Mouse (Mus musculus) liver, embryonic 15.5 days (tissue): Measurements from ENCODE around the gene Tmem98. TPM values are rescaled to one million over a fixed set of nuclear protein-coding genes. Genes with fewer than 3 reads are reported as not detected.

Source experiments
- ATAC-seq: fragments of 200-750 bp; cut with Nextera tagmentation; 2 replicates; pipeline ENCODE4 v1.8.0; 2017; ENCODE audit warnings: moderate number of reproducible peaks, mild to moderate bottlenecking, moderate library complexity; ENCODE audit not compliant: insufficient read depth
- H3K27ac ChIP-seq: fragments of 300-500 bp; sonication (generic); replicated peaks from 2 replicates; pipeline ENCODE4 v1.5.1; 2015; ENCODE audit warnings: mild to moderate bottlenecking, inconsistent platforms
- H3K27me3 ChIP-seq: fragments of 300-500 bp; sonication (generic); 2 replicates; pipeline ENCODE4 v1.6.1; 2015; ENCODE audit warnings: mild to moderate bottlenecking, inconsistent platforms
- H3K36me3 ChIP-seq: fragments of 300-500 bp; sonication (generic); replicated peaks from 2 replicates; pipeline ENCODE4 v1.6.1; 2015; ENCODE audit warnings: moderate library complexity, mild to moderate bottlenecking, inconsistent platforms
- H3K4me1 ChIP-seq: fragments of 300-500 bp; sonication (generic); replicated peaks from 2 replicates; pipeline ENCODE4 v1.6.1; 2015; ENCODE audit warnings: inconsistent platforms
- H3K4me2 ChIP-seq: fragments of 300-500 bp; sonication (generic); 2 replicates; pipeline ENCODE4 v1.6.1; 2015; ENCODE audit warnings: moderate library complexity, mild to moderate bottlenecking, inconsistent platforms
- H3K4me3 ChIP-seq: fragments of 300-500 bp; sonication (generic); replicated peaks from 2 replicates; pipeline ENCODE4 v1.5.1; 2015; ENCODE audit warnings: mild to moderate bottlenecking, inconsistent platforms
- H3K9ac ChIP-seq: fragments of 300-500 bp; sonication (generic); 2 replicates; pipeline ENCODE4 v1.6.1; 2015; ENCODE audit warnings: moderate library complexity, mild to moderate bottlenecking, inconsistent platforms
- H3K9me3 ChIP-seq: fragments of 300-500 bp; sonication (generic); replicated peaks from 2 replicates; pipeline ENCODE4 v1.6.1; 2016; ENCODE audit warnings: inconsistent platforms
- WGBS: fragments of 180-500 bp; shearing (Covaris S2); methylation state at CpG from one replicate; pipeline ENCODE4 v1.1.7; 2015; ENCODE audit warnings: mixed read lengths; ENCODE audit not compliant: insufficient replicate concordance; 5-methylcytosine and 5-hydroxymethylcytosine counted together
- polyA plus RNA-seq: library from polyadenylated mRNA; unstranded; fragments of >200 nt; fragmentation: Nextera tagmentation; extraction: Ambion mirVana; gene quantifications from 2 replicates; pipeline ENCODE4 v1.2.1, GENCODE M21; 2015

Gene Tmem98
- 8.3 and 9.1 TPM in 2 replicates for polyA plus RNA-seq

- H3K27me3 ChIP-seq, result peaks cover 55% of the 10 kb centered on the region
- no peaks in the 10 kb centered on the region for H3K9me3 ChIP-seq
- peak within 1 kb of the TSS; percentile 43; the same call in 1 of the 2 replicates for H3K9ac ChIP-seq
- ATAC-seq, result peak; percentile 57
- 0 out of 2 replicates have a peak within 1 kb of the TSS, but pooled peaks have one; percentile 19 for H3K27ac ChIP-seq
- H3K36me3 ChIP-seq, result no peaks in the 10 kb centered on the region
- peak within 1 kb of the TSS; percentile 77 for H3K4me2 ChIP-seq
- 2% methylated on average over 46 of the region's 54 CpGs for WGBS
- peak within 1 kb of the TSS; percentile 58 for H3K4me3 ChIP-seq
- peaks cover 22% of the 10 kb centered on the region; the same call in 1 of the 2 replicates for H3K4me1 ChIP-seq
These were observed at the start of gene Tmem98 for GRCm38 (mm10) chr11:80809993-80810821. TSS of gene Tmem98 (plus strand) at chr11:80810175.

DNA sequence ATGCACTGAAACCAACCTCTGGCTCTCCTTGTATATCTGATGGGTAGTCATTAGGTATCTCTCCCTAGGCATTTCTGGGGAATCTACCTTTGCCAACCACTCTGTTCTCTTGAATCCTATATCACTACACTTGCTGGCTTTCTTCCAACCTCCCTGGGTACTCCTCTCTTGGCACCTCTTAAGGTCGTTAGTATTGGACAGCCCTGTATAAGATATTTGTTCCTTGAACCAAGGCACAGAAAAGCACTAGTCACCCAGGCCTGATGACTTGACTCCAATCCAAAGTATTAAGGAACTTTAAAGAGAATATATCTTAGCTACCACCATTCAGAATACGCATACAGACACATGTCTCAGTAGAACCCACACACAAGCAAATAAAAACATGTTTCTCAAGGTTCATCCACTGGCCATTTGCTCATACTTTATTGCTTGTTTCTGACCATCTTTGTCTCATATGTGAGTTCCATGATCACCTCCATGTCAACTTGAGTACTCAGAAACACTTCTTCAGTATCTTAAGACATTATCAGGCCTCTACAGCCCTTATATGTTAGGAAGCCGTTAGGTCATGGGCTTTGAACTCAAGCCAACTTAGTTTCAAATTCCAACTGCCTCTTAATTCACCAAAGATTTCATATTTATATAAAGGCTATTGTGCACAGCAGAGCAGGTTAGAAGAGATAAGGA is 48.5 kb upstream of the Tmem98 start:
- no peak overlapping the region for H3K9ac ChIP-seq
- H3K4me3 ChIP-seq, result no peak overlapping the region
- WGBS, result 65% methylated on average over 3 of the region's 3 CpGs
- H3K9me3 ChIP-seq, result no peaks in the 10 kb centered on the region
- no peak for ATAC-seq
- no peak overlapping the region for H3K4me2 ChIP-seq
- H3K36me3 ChIP-seq, result no peaks in the 10 kb centered on the region
- H3K4me1 ChIP-seq, result peaks cover 3% of the 10 kb centered on the region; the same call in 1 of the 2 replicates
- no peak overlapping the region for H3K27ac ChIP-seq
- H3K27me3 ChIP-seq, result no peaks in the 10 kb centered on the region

DNA sequence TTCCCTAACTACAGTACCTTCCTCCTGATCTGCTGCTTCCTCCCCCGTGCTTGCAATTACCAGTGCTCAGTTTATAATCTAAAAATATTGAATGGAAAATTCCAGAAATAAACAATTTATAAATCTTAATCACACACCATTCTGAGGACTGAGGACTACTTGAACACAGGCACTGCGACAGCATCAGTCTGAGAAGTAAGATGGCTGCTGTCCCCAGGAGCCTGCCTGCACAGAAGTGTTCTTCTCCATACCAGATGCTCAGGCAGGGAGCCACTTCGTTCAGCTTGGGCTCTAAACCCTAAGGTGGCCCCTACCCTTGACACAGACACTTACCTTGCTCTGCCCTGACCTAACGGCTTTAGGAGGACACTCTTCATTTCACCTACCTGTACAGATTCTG is 47.9 kb upstream of the Tmem98 start:
- H3K36me3 ChIP-seq, result no peaks in the 10 kb centered on the region
- H3K9ac ChIP-seq, result no peak overlapping the region
- no peak overlapping the region for H3K4me3 ChIP-seq
- no peak overlapping the region for H3K27ac ChIP-seq
- H3K4me1 ChIP-seq, result peaks cover 5% of the 10 kb centered on the region; the same call in 1 of the 2 replicates
- no peaks in the 10 kb centered on the region for H3K9me3 ChIP-seq
- H3K4me2 ChIP-seq, result no peak overlapping the region
- WGBS, result 55% methylated on average over 4 of the region's 4 CpGs
- H3K27me3 ChIP-seq, result no peaks in the 10 kb centered on the region
- ATAC-seq, result no peak

- Histone ChIP-seq H3K4me2 (no peak overlapping the region), H3K27ac (no peak overlapping the region), H3K9ac (no peak overlapping the region), H3K36me3 (no peaks in the 10 kb centered on the region), H3K4me1 (peaks cover 5% of the 10 kb centered on the region; the same call in 1 of the 2 replicates), H3K9me3 (no peaks in the 10 kb centered on the region), H3K27me3 (no peaks in the 10 kb centered on the region), H3K4me3 (no peak overlapping the region)
- 81% methylated on average over 4 of the region's 4 CpGs for WGBS
- ATAC-seq, result no peak
These were observed 43.9 kb upstream of the Tmem98 start for GRCm38 (mm10) chr11:80766068-80766467.

GRCm38 (mm10) chr11:80766472-80767319 is 43.3 kb upstream of the Tmem98 start:
- WGBS, result 61% methylated on average over 6 of the region's 6 CpGs
- H3K36me3 ChIP-seq, result no peaks in the 10 kb centered on the region
- no peaks in the 10 kb centered on the region for H3K27me3 ChIP-seq
- ATAC-seq, result no peak
- no peaks in the 10 kb centered on the region for H3K9me3 ChIP-seq
- no peak overlapping the region for H3K9ac ChIP-seq
- peaks cover 5% of the 10 kb centered on the region; the same call in 1 of the 2 replicates for H3K4me1 ChIP-seq
- H3K27ac ChIP-seq, result no peak overlapping the region
- H3K4me2 ChIP-seq, result no peak overlapping the region
- no peak overlapping the region for H3K4me3 ChIP-seq

DNA sequence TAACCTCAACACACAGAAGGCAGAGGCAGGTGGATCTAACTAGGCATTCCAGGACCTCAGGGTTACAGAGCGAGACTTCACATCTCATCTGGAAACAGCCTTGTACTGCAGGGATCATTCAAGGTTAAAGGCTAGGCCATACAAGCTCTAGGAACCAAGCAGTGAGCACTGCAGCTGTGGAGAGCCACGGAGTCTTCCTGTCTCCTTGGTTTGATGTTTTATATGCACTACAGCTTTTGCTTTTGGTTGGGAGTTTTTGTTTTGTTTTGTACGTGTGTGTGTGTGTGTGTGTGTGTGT is 42.7 kb upstream of the Tmem98 start:
- Histone ChIP-seq H3K4me2 (no peak overlapping the region), H3K27me3 (no peaks in the 10 kb centered on the region), H3K9ac (no peak overlapping the region), H3K27ac (no peak overlapping the region), H3K36me3 (no peaks in the 10 kb centered on the region), H3K4me3 (no peak overlapping the region), H3K9me3 (no peaks in the 10 kb centered on the region), H3K4me1 (peaks cover 5% of the 10 kb centered on the region; the same call in 1 of the 2 replicates)
- ATAC-seq, result no peak
- 52% methylated on average over 3 of the region's 3 CpGs for WGBS

DNA sequence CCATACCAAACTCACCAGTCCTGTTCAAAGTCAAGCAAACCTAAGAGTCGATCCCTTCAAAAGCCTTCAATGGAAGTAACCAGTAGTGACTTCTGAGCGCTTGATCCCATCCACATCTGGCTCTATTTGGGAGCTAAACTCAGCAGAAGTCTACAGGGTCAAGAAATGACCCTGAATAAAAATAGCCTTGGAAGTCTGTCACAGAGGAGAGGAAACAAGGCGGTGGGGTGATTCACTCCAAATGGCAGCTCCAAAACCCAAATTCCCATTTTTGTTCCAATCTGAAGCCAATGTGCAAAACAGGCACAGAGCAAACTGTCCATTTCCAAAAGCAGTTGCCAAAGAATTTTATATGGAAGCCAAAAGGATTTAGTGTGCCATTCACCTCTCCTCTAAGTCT is 38.8 kb upstream of the Tmem98 start:
- no peak overlapping the region for H3K4me2 ChIP-seq
- H3K27ac ChIP-seq, result no peak overlapping the region
- no peaks in the 10 kb centered on the region for H3K9me3 ChIP-seq
- WGBS, result 84% methylated on average over 3 of the region's 3 CpGs
- no peak overlapping the region for H3K4me3 ChIP-seq
- no peak for ATAC-seq
- no peaks in the 10 kb centered on the region for H3K36me3 ChIP-seq
- H3K27me3 ChIP-seq, result peaks cover 11% of the 10 kb centered on the region
- no peak overlapping the region for H3K9ac ChIP-seq
- peaks cover 5% of the 10 kb centered on the region; the same call in 1 of the 2 replicates for H3K4me1 ChIP-seq

GRCm38 (mm10) chr11:80771596-80772250 is 38.3 kb upstream of the Tmem98 start:
- no peak overlapping the region for H3K9ac ChIP-seq
- H3K4me1 ChIP-seq, result no peaks in the 10 kb centered on the region; the same call in 1 of the 2 replicates
- no peak overlapping the region for H3K27ac ChIP-seq
- no peak overlapping the region for H3K4me3 ChIP-seq
- H3K27me3 ChIP-seq, result peaks cover 11% of the 10 kb centered on the region
- no peaks in the 10 kb centered on the region for H3K36me3 ChIP-seq
- 61% methylated on average over 5 of the region's 5 CpGs for WGBS
- H3K4me2 ChIP-seq, result no peak overlapping the region
- H3K9me3 ChIP-seq, result no peaks in the 10 kb centered on the region
- no peak for ATAC-seq

- Histone ChIP-seq H3K27ac (no peak overlapping the region), H3K9ac (no peak overlapping the region), H3K9me3 (no peaks in the 10 kb centered on the region), H3K36me3 (no peaks in the 10 kb centered on the region), H3K4me3 (no peak overlapping the region), H3K27me3 (peaks cover 11% of the 10 kb centered on the region), H3K4me2 (no peak overlapping the region), H3K4me1 (no peaks in the 10 kb centered on the region; the same call in 1 of the 2 replicates)
- 60% methylated on average over 6 of the region's 6 CpGs for WGBS
- no peak for ATAC-seq
These were observed 37.3 kb upstream of the Tmem98 start for GRCm38 (mm10) chr11:80772595-80773210.

DNA sequence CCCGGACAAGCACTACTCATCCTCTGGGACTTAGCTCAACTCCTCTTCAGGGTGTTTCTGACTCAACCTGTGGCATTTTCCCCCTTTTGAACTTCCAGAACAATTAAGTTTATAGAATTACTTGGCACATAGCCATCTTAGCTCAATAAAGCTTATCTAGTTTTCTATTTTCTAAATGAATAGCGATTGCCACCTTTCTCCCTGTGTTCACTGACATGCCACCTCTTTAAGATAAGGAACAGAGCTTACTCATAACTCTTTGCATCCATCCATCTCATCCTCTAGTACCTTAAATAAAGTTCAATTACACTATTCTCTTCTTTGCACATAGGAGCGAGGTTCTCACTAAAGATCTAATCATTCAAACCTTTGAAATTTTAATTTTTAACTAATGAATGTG is 34.4 kb upstream of the Tmem98 start:
- 66% methylated on average over 3 of the region's 3 CpGs for WGBS
- Histone ChIP-seq H3K4me2 (no peak overlapping the region), H3K27me3 (peaks cover 16% of the 10 kb centered on the region), H3K27ac (no peak overlapping the region), H3K4me3 (no peak overlapping the region), H3K36me3 (no peaks in the 10 kb centered on the region), H3K9me3 (no peaks in the 10 kb centered on the region), H3K4me1 (peaks cover 21% of the 10 kb centered on the region), H3K9ac (no peak overlapping the region)
- no peak for ATAC-seq
